ENCODE assay signal across 8 mouse cellular contexts in the genomic region with DNA sequence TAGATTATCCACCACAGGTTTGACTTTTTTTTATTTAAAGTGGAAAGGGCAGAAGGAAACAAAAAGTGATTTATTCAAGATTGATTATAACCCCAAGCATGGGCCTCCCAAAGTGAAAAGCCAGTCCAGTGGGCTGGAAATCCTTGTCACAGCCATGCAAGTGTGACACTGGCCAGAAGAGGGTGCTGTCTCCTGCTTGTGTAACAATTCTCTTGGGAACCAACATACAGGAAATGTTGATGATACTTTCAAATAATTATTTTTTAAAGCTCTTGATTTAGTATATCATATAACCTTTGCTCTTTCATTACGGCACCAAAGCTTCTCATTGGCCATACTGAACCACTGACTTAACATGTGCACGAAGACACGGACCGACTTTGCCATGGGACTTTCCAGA. TPM values are rescaled to one million over a fixed set of nuclear protein-coding genes. Genes with fewer than 3 reads are reported as not detected.
DNase-seq lines count a peak whose midpoint lies in the region; ATAC-seq and TF ChIP-seq lines count a peak whose summit lies in the region.

No protein-coding gene starts in this region.

- no peaks in the 10 kb centered on the region for H3K36me3 ChIP-seq in testis, adult 2 months (ENCODE audit: control insufficient read depth, insufficient read depth, low read length)
- H3K36me3 ChIP-seq in embryonic facial prominence, embryonic 10.5 days (replicated peaks): no peaks in the 10 kb centered on the region
- H3K36me3 ChIP-seq in liver, embryonic 14.5 days (replicated peaks; ENCODE audit: control insufficient read depth, insufficient read depth, low read depth): no peaks in the 10 kb centered on the region

- TF ChIP-seq CTCF in testis, adult 2 months (IDR thresholded peaks at IDR 0.05; ENCODE audit: control insufficient read depth, insufficient read depth, insufficient replicate concordance, low read depth, low read length): peak; percentile 48; the same call in 1 of the 2 replicates
- TF ChIP-seq CTCF in liver, embryonic 14.5 days (IDR thresholded peaks at IDR 0.05; ENCODE audit: low read depth): peak; percentile 85

- WGBS in embryonic facial prominence, embryonic 10.5 days: 81% methylated on average over 4 of the region's 4 CpGs
- 79% methylated on average over 4 of the region's 4 CpGs for WGBS in liver, embryonic 14.5 days (ENCODE audit: insufficient replicate concordance)

- no peak overlapping the region for H3K4me2 ChIP-seq in liver, embryonic 14.5 days (ENCODE audit: low read depth)

- no peak overlapping the region for H3K9ac ChIP-seq in liver, embryonic 14.5 days (replicated peaks)

- H3K27me3 ChIP-seq in testis, adult 2 months (ENCODE audit: control insufficient read depth, insufficient read depth, low read length): no peaks in the 10 kb centered on the region
- H3K27me3 ChIP-seq in embryonic facial prominence, embryonic 10.5 days (replicated peaks; ENCODE audit: low read depth, poor library complexity, severe bottlenecking): no peaks in the 10 kb centered on the region
- no peaks in the 10 kb centered on the region for H3K27me3 ChIP-seq in liver, embryonic 14.5 days (ENCODE audit: control insufficient read depth, insufficient read depth, low read length)

- no peaks in the 10 kb centered on the region for H3K9me3 ChIP-seq in embryonic facial prominence, embryonic 10.5 days
- no peaks in the 10 kb centered on the region for H3K9me3 ChIP-seq in liver, embryonic 14.5 days (ENCODE audit: control insufficient read depth, low read length)

- TF ChIP-seq POLR2A in testis, adult 2 months (IDR thresholded peaks at IDR 0.05; ENCODE audit: control insufficient read depth, low read depth, low read length): no peak

- H3K4me1 ChIP-seq in testis, adult 2 months (ENCODE audit: control insufficient read depth, insufficient read depth, low read length): no peaks in the 10 kb centered on the region
- peaks cover 9% of the 10 kb centered on the region for H3K4me1 ChIP-seq in embryonic facial prominence, embryonic 10.5 days
- no peaks in the 10 kb centered on the region; a peak in 1 of 4 replicates for H3K4me1 ChIP-seq in liver, embryonic 14.5 days (replicated peaks; ENCODE audit: control insufficient read depth in 2 of 2, insufficient read depth in 2 of 2, low read length in 1 of 2)

- TF ChIP-seq EP300 in liver, embryonic 14.5 days (IDR thresholded peaks at IDR 0.05; ENCODE audit: low read depth): no peak

- peak; percentile 39 to 55 for DNase-seq in cerebellum, adult 18-20 months
- no peak for DNase-seq in cerebellum, adult 9-10 months
- DNase-seq in testis, postnatal 14 days (ENCODE audit: low spot score): no peak
- DNase-seq in embryonic facial prominence, embryonic 10.5 days (ENCODE audit: low spot score): peak; percentile 43
- peak; percentile 74 for DNase-seq in kidney, adult 9 months
- peak in 2 of 3 experiments; percentile 14 to 20 for DNase-seq in liver, embryonic 14.5 days (ENCODE audit: low read depth in 3 of 3, low spot score in 3 of 3)
- DNase-seq in right cerebral cortex, postnatal 14 days: peak; percentile 82

- no peak for ATAC-seq in liver, embryonic 14.5 days (ENCODE audit: insufficient read depth)

- no peak overlapping the region for H3K27ac ChIP-seq in testis, adult 2 months (ENCODE audit: control insufficient read depth, insufficient read depth, low read depth, low read length)
- no peak overlapping the region for H3K27ac ChIP-seq in embryonic facial prominence, embryonic 10.5 days (replicated peaks)
- H3K27ac ChIP-seq in liver, embryonic 14.5 days: no peak overlapping the region

- H3K4me3 ChIP-seq in testis, adult 2 months (ENCODE audit: control insufficient read depth, low read depth, low read length): no peak overlapping the region
- no peak overlapping the region for H3K4me3 ChIP-seq in embryonic facial prominence, embryonic 10.5 days
- H3K4me3 ChIP-seq in liver, embryonic 14.5 days (ENCODE audit: insufficient read depth in 1 of 2, low read depth in 2 of 2, low read length in 2 of 2): no peak overlapping the region

RNA-seq across cellular contexts. Expression of gene Lgals3, which starts 32.7 kb away (rescaled TPM):
- 8.9 and 13.5 TPM in 2 replicates for polyA plus RNA-seq in testis, adult 2 months (2012; rRNA removed)
- 0.51 and 1.1 TPM in 2 replicates for polyA plus RNA-seq in embryonic facial prominence, embryonic 10.5 days (2016; fragmentation: Nextera tagmentation; extraction: Ambion mirVana)
- 11.7 and 16.3 TPM in 2 replicates for polyA plus RNA-seq in liver, embryonic 14.5 days (2012; rRNA removed)
- 27.4 and 40.5 TPM in 2 replicates for polyA plus RNA-seq in liver, embryonic 14.5 days (2014; fragmentation: Nextera tagmentation; extraction: Ambion mirVana)

RNA-seq across cellular contexts. Expression of gene Mapk1ip1l, which starts 36.8 kb away (rescaled TPM):
- polyA plus RNA-seq in testis, adult 2 months (2012; rRNA removed): 41.8 and 43.7 TPM in 2 replicates
- polyA plus RNA-seq in embryonic facial prominence, embryonic 10.5 days (2016; fragmentation: Nextera tagmentation; extraction: Ambion mirVana): 135 and 137 TPM in 2 replicates
- polyA plus RNA-seq in liver, embryonic 14.5 days (2012; rRNA removed): 19.1 TPM in 2 replicates
- polyA plus RNA-seq in liver, embryonic 14.5 days (2014; fragmentation: Nextera tagmentation; extraction: Ambion mirVana): 26.3 and 30.7 TPM in 2 replicates

RNA-seq across cellular contexts. Expression of gene Socs4, which starts 58.1 kb away (rescaled TPM):
- polyA plus RNA-seq in testis, adult 2 months (2012; rRNA removed): 1.1 and 1.6 TPM in 2 replicates
- 4.2 and 5.6 TPM in 2 replicates for polyA plus RNA-seq in embryonic facial prominence, embryonic 10.5 days (2016; fragmentation: Nextera tagmentation; extraction: Ambion mirVana)
- polyA plus RNA-seq in liver, embryonic 14.5 days (2012; rRNA removed): 3.8 and 5.2 TPM in 2 replicates
- polyA plus RNA-seq in liver, embryonic 14.5 days (2014; fragmentation: Nextera tagmentation; extraction: Ambion mirVana): 3.0 and 3.1 TPM in 2 replicates

RNA-seq across cellular contexts. Expression of gene Wdhd1, which starts 58.2 kb away (rescaled TPM):
- 3.3 and 4.3 TPM in 2 replicates for polyA plus RNA-seq in testis, adult 2 months (2012; rRNA removed)
- 61.3 and 61.5 TPM in 2 replicates for polyA plus RNA-seq in embryonic facial prominence, embryonic 10.5 days (2016; fragmentation: Nextera tagmentation; extraction: Ambion mirVana)
- 20.5 and 34.9 TPM in 2 replicates for polyA plus RNA-seq in liver, embryonic 14.5 days (2012; rRNA removed)
- 33.8 and 40.9 TPM in 2 replicates for polyA plus RNA-seq in liver, embryonic 14.5 days (2014; fragmentation: Nextera tagmentation; extraction: Ambion mirVana)

Comparison
In these comparisons a context has a peak if more than half of its experiments do, and no peak if none do; other contexts are left out.
1. DNase-seq: peak in cerebellum, adult 18-20 months (2 of 2), embryonic facial prominence, embryonic 10.5 days (single experiment), kidney, adult 9 months (single experiment), liver, embryonic 14.5 days (2 of 3) and right cerebral cortex, postnatal 14 days (single experiment); none in cerebellum, adult 9-10 months (single experiment) and testis, postnatal 14 days (single experiment).